Mouse (Mus musculus): ENCODE measurements around the gene Col27a1. TPM values are rescaled to one million over a fixed set of nuclear protein-coding genes. Genes with fewer than 3 reads are reported as not detected.
A peak's percentile ranks its signal among the peaks of the same experiment; 100 is the strongest.

Gene Col27a1
- polyA plus RNA-seq, 1 experiment from 2014 or later: 4.1 TPM

DNA sequence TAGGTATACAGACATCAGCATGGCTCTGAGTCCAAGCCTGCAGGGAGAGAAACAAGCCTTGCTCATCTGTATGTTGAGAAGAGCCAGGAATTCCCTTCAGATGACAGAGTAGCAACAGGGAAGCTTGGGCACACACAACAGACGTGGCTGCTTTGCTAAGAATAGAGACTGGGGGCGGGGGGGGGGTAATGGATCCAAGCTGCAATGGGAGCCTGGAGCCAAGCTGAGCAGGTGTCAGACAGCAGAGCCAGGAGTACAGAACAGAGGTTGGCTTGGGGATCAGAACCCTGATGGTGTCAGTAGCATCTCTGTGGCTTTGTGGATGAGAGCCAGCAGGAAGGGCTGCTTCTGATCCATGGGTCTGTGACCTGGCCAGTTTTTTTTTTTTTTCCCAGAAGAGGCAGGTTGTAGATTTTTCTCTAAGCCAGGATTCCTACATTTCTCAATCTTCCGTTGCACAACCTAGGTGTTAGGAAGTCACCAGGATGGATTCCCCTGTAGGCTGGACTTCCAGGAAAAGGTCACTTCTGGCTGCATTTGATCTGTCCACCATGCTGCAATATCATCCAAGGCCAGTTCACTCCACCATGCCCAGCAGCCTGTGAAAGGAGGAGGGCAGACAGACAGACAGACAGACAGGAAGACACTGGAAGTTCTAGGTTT, 124.7 kb downstream of the Col27a1 start:
- Histone ChIP-seq H3K36me3 (replicated peaks) (no peaks in the 10 kb centered on the region), H3K9me3 (no peaks in the 10 kb centered on the region), H3K27me3 (no peaks in the 10 kb centered on the region), H3K4me3 (replicated peaks) (no peak overlapping the region), H3K9ac (no peak overlapping the region), H3K27ac (no peak overlapping the region), H3K4me1 (no peaks in the 10 kb centered on the region), H3K4me2 (no peak overlapping the region)
- ATAC-seq (ENCODE audit: low FRiP score): no peak
- 76% methylated on average over 3 of the region's 3 CpGs for WGBS

GRCm38 (mm10) chr4:63342491-63342890, 128.7 kb downstream of the Col27a1 start:
- H3K9me3 ChIP-seq: no peaks in the 10 kb centered on the region
- WGBS: 64% methylated on average over 4 of the region's 4 CpGs
- no peaks in the 10 kb centered on the region for H3K36me3 ChIP-seq (replicated peaks)
- no peak overlapping the region for H3K4me3 ChIP-seq (replicated peaks)
- H3K27ac ChIP-seq: no peak overlapping the region
- no peak overlapping the region for H3K9ac ChIP-seq
- no peak overlapping the region for H3K4me2 ChIP-seq
- no peak for ATAC-seq (ENCODE audit: low FRiP score)
- H3K27me3 ChIP-seq: no peaks in the 10 kb centered on the region
- H3K4me1 ChIP-seq: no peaks in the 10 kb centered on the region

GRCm38 (mm10) chr4:63343608-63344007, 129.8 kb downstream of the Col27a1 start:
- H3K9me3 ChIP-seq: no peaks in the 10 kb centered on the region
- 73% methylated on average over 3 of the region's 3 CpGs for WGBS

DNA sequence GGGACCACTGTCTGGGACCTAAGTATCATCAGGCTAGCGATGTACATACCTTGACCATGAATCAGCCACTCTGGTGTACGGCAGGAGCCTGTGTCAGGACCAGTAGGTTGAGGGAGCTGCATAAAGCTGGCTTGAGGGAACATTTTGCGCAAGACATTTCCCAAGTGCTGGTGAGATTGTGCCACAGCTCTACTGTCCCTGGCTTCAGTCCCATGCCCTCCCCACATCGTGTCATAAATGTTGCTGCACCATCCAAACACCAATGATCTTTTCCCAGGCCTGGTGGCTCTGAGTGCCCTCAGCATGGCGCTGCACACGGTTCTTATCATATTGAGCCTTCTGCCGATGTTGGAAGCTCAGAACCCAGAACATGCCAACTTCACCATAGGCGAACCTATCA, 130.5 kb downstream of the Col27a1 start, which contains the start of gene Orm1:
Gene Orm1, plus strand, starts transcription at position 266 of the 400 bp plus-strand sequence.
- WGBS: 85% methylated on average over 8 of the region's 8 CpGs

More at GRCm38 (mm10) chr4:63343608-63344007, 129.8 kb downstream of the Col27a1 start:
- Histone ChIP-seq H3K27ac (no peak overlapping the region), H3K27me3 (no peaks in the 10 kb centered on the region), H3K36me3 (replicated peaks) (no peaks in the 10 kb centered on the region), H3K4me3 (replicated peaks) (no peak overlapping the region), H3K4me1 (no peaks in the 10 kb centered on the region), H3K9ac (no peak overlapping the region), H3K4me2 (no peak overlapping the region)
- ATAC-seq (ENCODE audit: low FRiP score): no peak

DNA sequence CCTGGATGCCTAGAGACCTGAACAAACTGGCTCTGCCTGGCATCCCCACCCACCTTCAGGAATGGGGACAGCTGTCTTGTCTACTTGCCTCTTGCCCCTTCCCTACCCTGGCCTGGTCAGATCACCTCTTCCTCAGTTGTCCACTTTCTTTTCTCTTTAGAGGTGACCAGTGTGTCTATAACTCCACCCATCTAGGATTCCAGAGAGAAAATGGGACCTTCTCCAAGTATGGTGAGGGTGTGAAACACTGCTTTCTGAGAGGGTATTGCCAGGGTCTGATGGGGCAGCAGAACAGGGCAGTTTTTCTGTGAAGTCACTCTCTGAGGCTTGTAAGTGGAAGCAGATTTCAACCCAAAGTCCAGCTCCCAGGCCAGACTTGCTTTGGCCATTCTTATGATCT, 131.5 kb downstream of the Col27a1 start:
- H3K4me2 ChIP-seq: no peak overlapping the region
- H3K4me3 ChIP-seq (replicated peaks): no peak overlapping the region
- H3K4me1 ChIP-seq: no peaks in the 10 kb centered on the region
- ATAC-seq (ENCODE audit: low FRiP score): no peak
- no peaks in the 10 kb centered on the region for H3K36me3 ChIP-seq (replicated peaks)
- no peaks in the 10 kb centered on the region for H3K27me3 ChIP-seq
- H3K27ac ChIP-seq: no peak overlapping the region
- H3K9me3 ChIP-seq: no peaks in the 10 kb centered on the region
- no peak overlapping the region for H3K9ac ChIP-seq

More for the DNA sequence above, 130.5 kb downstream of the Col27a1 start, which contains the start of gene Orm1:
- H3K4me2 ChIP-seq: no peak within 1 kb of the TSS
- no peak within 1 kb of the TSS for H3K9ac ChIP-seq
- no peaks in the 10 kb centered on the region for H3K36me3 ChIP-seq (replicated peaks)
- no peak for ATAC-seq (ENCODE audit: low FRiP score)
- no peaks in the 10 kb centered on the region for H3K4me1 ChIP-seq
- H3K27ac ChIP-seq: no peak within 1 kb of the TSS
- no peaks in the 10 kb centered on the region for H3K27me3 ChIP-seq
- H3K9me3 ChIP-seq: no peaks in the 10 kb centered on the region
- no peak within 1 kb of the TSS for H3K4me3 ChIP-seq (replicated peaks)

DNA sequence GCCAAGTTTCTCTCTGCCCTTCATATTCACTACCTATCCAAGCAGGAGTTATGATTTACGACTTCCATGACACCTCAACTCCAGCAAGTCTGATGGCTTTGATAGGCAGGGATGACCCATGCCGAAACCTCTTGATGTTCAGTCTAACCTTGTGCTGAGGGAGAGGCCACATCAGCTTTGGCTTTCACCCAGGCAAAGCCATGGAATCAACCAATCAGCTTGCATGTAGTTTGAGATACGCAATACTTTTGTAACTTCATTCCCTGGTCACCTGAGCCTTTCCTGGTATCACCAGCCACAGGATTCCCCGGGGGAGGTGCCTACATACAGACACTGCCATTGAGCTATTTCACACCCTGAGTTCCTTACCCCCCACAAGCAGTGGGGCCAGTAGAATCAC, 132.9 kb downstream of the Col27a1 start:
- no peak overlapping the region for H3K27ac ChIP-seq
- 85% methylated on average over 4 of the region's 4 CpGs for WGBS

GRCm38 (mm10) chr4:63348524-63348923, 134.7 kb downstream of the Col27a1 start:
- ATAC-seq (ENCODE audit: low FRiP score): no peak
- 73% methylated on average over 6 of the region's 6 CpGs for WGBS
- no peak overlapping the region for H3K4me3 ChIP-seq (replicated peaks)
- no peaks in the 10 kb centered on the region for H3K36me3 ChIP-seq (replicated peaks)
- no peaks in the 10 kb centered on the region for H3K9me3 ChIP-seq
- no peaks in the 10 kb centered on the region for H3K4me1 ChIP-seq
- no peak overlapping the region for H3K4me2 ChIP-seq
- no peaks in the 10 kb centered on the region for H3K27me3 ChIP-seq
- H3K27ac ChIP-seq: no peak overlapping the region
- H3K9ac ChIP-seq: no peak overlapping the region

More for the DNA sequence above, 132.9 kb downstream of the Col27a1 start:
- H3K4me2 ChIP-seq: no peak overlapping the region
- H3K27me3 ChIP-seq: no peaks in the 10 kb centered on the region
- H3K4me1 ChIP-seq: no peaks in the 10 kb centered on the region
- H3K9ac ChIP-seq: no peak overlapping the region
- no peak overlapping the region for H3K4me3 ChIP-seq (replicated peaks)
- H3K9me3 ChIP-seq: no peaks in the 10 kb centered on the region
- no peaks in the 10 kb centered on the region for H3K36me3 ChIP-seq (replicated peaks)
- no peak for ATAC-seq (ENCODE audit: low FRiP score)

GRCm38 (mm10) chr4:63355877-63356665, 142.3 kb downstream of the Col27a1 start, which contains the start of gene Orm3:
Gene Orm3, plus strand, starts transcription at chr4:63356162.
- no peak within 1 kb of the TSS for H3K9ac ChIP-seq
- no peaks in the 10 kb centered on the region for H3K36me3 ChIP-seq (replicated peaks)
- no peak within 1 kb of the TSS for H3K27ac ChIP-seq
- H3K9me3 ChIP-seq: no peaks in the 10 kb centered on the region
- H3K4me1 ChIP-seq: no peaks in the 10 kb centered on the region
- WGBS: 80% methylated on average over 4 of the region's 4 CpGs
- H3K4me2 ChIP-seq: no peak within 1 kb of the TSS
- no peak within 1 kb of the TSS for H3K4me3 ChIP-seq (replicated peaks)
- no peak for ATAC-seq (ENCODE audit: low FRiP score)
- no peaks in the 10 kb centered on the region for H3K27me3 ChIP-seq

- WGBS: 74% methylated on average over 2 of the region's 2 CpGs
- Histone ChIP-seq H3K4me2 (no peak overlapping the region), H3K4me1 (no peaks in the 10 kb centered on the region)
These were observed 143.3 kb downstream of the Col27a1 start for GRCm38 (mm10) chr4:63356981-63357570.

GRCm38 (mm10) chr4:63359861-63360260, 146.1 kb downstream of the Col27a1 start:
- H3K9me3 ChIP-seq: no peaks in the 10 kb centered on the region
- H3K36me3 ChIP-seq (replicated peaks): no peaks in the 10 kb centered on the region
- no peaks in the 10 kb centered on the region for H3K4me1 ChIP-seq
- H3K9ac ChIP-seq: no peak overlapping the region
- no peak overlapping the region for H3K27ac ChIP-seq
- H3K4me3 ChIP-seq (replicated peaks): no peak overlapping the region
- no peak; the same call in 1 of the 2 replicates for ATAC-seq (ENCODE audit: low FRiP score)
- 84% methylated on average over 6 of the region's 6 CpGs for WGBS
- H3K27me3 ChIP-seq: no peaks in the 10 kb centered on the region
- H3K4me2 ChIP-seq: no peak overlapping the region

More at GRCm38 (mm10) chr4:63356981-63357570, 143.3 kb downstream of the Col27a1 start:
- Histone ChIP-seq H3K4me3 (replicated peaks) (no peak overlapping the region), H3K9me3 (no peaks in the 10 kb centered on the region), H3K9ac (no peak overlapping the region), H3K27ac (no peak overlapping the region), H3K27me3 (no peaks in the 10 kb centered on the region), H3K36me3 (replicated peaks) (no peaks in the 10 kb centered on the region)
- no peak for ATAC-seq (ENCODE audit: low FRiP score)

GRCm38 (mm10) chr4:63362150-63362549, 148.3 kb downstream of the Col27a1 start, which contains the start of gene Orm2:
Gene Orm2, plus strand, starts transcription at chr4:63362449.
- 93% methylated on average over 5 of the region's 5 CpGs for WGBS

DNA sequence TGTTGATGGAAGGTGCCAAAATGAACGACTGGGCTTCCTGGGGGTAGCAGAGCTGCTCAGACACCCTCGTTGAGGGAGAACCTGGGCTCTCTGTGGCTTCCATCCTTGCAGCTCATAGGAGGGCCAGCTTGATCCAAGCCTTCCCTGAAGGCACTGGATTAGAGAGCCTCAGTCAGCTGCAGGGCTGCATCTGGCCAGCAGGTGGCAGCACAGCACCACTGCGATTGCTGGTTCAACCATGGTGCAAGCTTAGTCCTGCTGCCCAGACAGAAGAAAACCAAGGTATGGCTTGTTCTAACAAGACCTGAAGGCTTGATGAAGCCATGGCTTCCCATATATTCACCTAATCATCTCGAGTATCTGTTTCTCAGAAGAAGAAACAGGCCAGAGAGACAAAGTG, 154.8 kb downstream of the Col27a1 start:
- no peak overlapping the region for H3K4me2 ChIP-seq
- 0 out of 2 replicates have a peak, but pooled peaks cover 6% of the 10 kb centered on the region for H3K4me1 ChIP-seq
- H3K27ac ChIP-seq: no peak overlapping the region
- H3K9ac ChIP-seq: no peak overlapping the region
- H3K4me3 ChIP-seq (replicated peaks): no peak overlapping the region
- peak; percentile 73 for ATAC-seq (ENCODE audit: low FRiP score)
- H3K27me3 ChIP-seq: no peaks in the 10 kb centered on the region
- 14% methylated on average over 4 of the region's 4 CpGs for WGBS
- H3K36me3 ChIP-seq (replicated peaks): peaks cover 63% of the 10 kb centered on the region
- no peaks in the 10 kb centered on the region for H3K9me3 ChIP-seq

More at GRCm38 (mm10) chr4:63362150-63362549, 148.3 kb downstream of the Col27a1 start, which contains the start of gene Orm2:
- Histone ChIP-seq H3K9me3 (no peaks in the 10 kb centered on the region), H3K27me3 (no peaks in the 10 kb centered on the region), H3K36me3 (replicated peaks) (peaks cover 2% of the 10 kb centered on the region), H3K4me1 (no peaks in the 10 kb centered on the region), H3K9ac (no peak within 1 kb of the TSS), H3K27ac (no peak within 1 kb of the TSS), H3K4me3 (replicated peaks) (no peak within 1 kb of the TSS), H3K4me2 (no peak within 1 kb of the TSS)
- no peak for ATAC-seq (ENCODE audit: low FRiP score)

Measured in forebrain, embryonic 12.5 days (tissue).